Mouse (Mus musculus): ENCODE measurements around the gene Smbd1. TPM values are rescaled to one million over a fixed set of nuclear protein-coding genes. Genes with fewer than 3 reads are reported as not detected.

Smbd1 gene
- polyA plus RNA-seq, 1 experiment from 2014 or later = not detected

- H3K9me3 ChIP-seq (replicated peaks) = no peaks in the 10 kb centered on the region
- no peak overlapping the region for H3K27ac ChIP-seq (replicated peaks)
- H3K9ac ChIP-seq = no peak overlapping the region
- H3K4me2 ChIP-seq = no peak overlapping the region
- WGBS (ENCODE audit: insufficient replicate concordance) = 56% methylated on average over 3 of the region's 3 CpGs
- no peak overlapping the region for H3K4me3 ChIP-seq (replicated peaks)
- no peak for ATAC-seq (ENCODE audit: insufficient read depth)
- peaks cover 3% of the 10 kb centered on the region; the same call in 1 of the 2 replicates for H3K27me3 ChIP-seq
- peaks cover 15% of the 10 kb centered on the region for H3K4me1 ChIP-seq (replicated peaks)
- no peaks in the 10 kb centered on the region for H3K36me3 ChIP-seq (replicated peaks)
Measured at GRCm38 (mm10) chr16:32813771-32814170, 3.5 kb upstream of the Smbd1 start.

- no peak overlapping the region for H3K4me3 ChIP-seq (replicated peaks)
- peaks cover 17% of the 10 kb centered on the region for H3K4me1 ChIP-seq (replicated peaks)
- H3K27ac ChIP-seq (replicated peaks) = no peak overlapping the region
- WGBS (ENCODE audit: insufficient replicate concordance) = 34% methylated on average over 9 of the region's 9 CpGs
- H3K27me3 ChIP-seq = peaks cover 3% of the 10 kb centered on the region; the same call in 1 of the 2 replicates
- H3K36me3 ChIP-seq (replicated peaks) = no peaks in the 10 kb centered on the region
- H3K9me3 ChIP-seq (replicated peaks) = no peaks in the 10 kb centered on the region
- no peak for ATAC-seq (ENCODE audit: insufficient read depth)
- peak overlapping the region; percentile 53 for H3K4me2 ChIP-seq
- no peak overlapping the region for H3K9ac ChIP-seq
Measured at GRCm38 (mm10) chr16:32813362-32813761, 3.1 kb upstream of the Smbd1 start.

GRCm38 (mm10) chr16:32812888-32813361, 2.6 kb upstream of the Smbd1 start:
- 0% methylated on average over 9 of the region's 9 CpGs for WGBS (ENCODE audit: insufficient replicate concordance)
- no peak overlapping the region for H3K9ac ChIP-seq
- H3K27me3 ChIP-seq = peaks cover 3% of the 10 kb centered on the region; the same call in 1 of the 2 replicates
- H3K36me3 ChIP-seq (replicated peaks) = no peaks in the 10 kb centered on the region
- H3K4me3 ChIP-seq (replicated peaks) = no peak overlapping the region
- no peak overlapping the region for H3K27ac ChIP-seq (replicated peaks)
- no peak for ATAC-seq (ENCODE audit: insufficient read depth)
- H3K9me3 ChIP-seq (replicated peaks) = no peaks in the 10 kb centered on the region
- peak overlapping the region; percentile 53 for H3K4me2 ChIP-seq
- H3K4me1 ChIP-seq (replicated peaks) = peaks cover 21% of the 10 kb centered on the region

- no peak overlapping the region for H3K4me3 ChIP-seq (replicated peaks)
- no peak overlapping the region for H3K27ac ChIP-seq (replicated peaks)
- H3K4me2 ChIP-seq = no peak overlapping the region
- peak; percentile 61; the same call in 1 of the 2 replicates for ATAC-seq (ENCODE audit: insufficient read depth)
- H3K27me3 ChIP-seq = no peaks in the 10 kb centered on the region
- H3K36me3 ChIP-seq (replicated peaks) = no peaks in the 10 kb centered on the region
- H3K9me3 ChIP-seq (replicated peaks) = no peaks in the 10 kb centered on the region
- 30% methylated on average over 8 of the region's 8 CpGs for WGBS (ENCODE audit: insufficient replicate concordance)
- H3K4me1 ChIP-seq (replicated peaks) = peaks cover 19% of the 10 kb centered on the region
- no peak overlapping the region for H3K9ac ChIP-seq
Measured at GRCm38 (mm10) chr16:32807408-32808185, 2.7 kb downstream of the Smbd1 start.

GRCm38 (mm10) chr16:32805151-32805550, 5.1 kb downstream of the Smbd1 start:
- ATAC-seq (ENCODE audit: insufficient read depth) = no peak
- Histone ChIP-seq H3K9me3 (replicated peaks) (no peaks in the 10 kb centered on the region), H3K27ac (replicated peaks) (no peak overlapping the region), H3K9ac (no peak overlapping the region), H3K36me3 (replicated peaks) (no peaks in the 10 kb centered on the region), H3K27me3 (no peaks in the 10 kb centered on the region), H3K4me3 (replicated peaks) (no peak overlapping the region), H3K4me1 (replicated peaks) (peaks cover 19% of the 10 kb centered on the region), H3K4me2 (no peak overlapping the region)
- 53% methylated on average over 7 of the region's 7 CpGs for WGBS (ENCODE audit: insufficient replicate concordance)

GRCm38 (mm10) chr16:32803901-32804300, 6.4 kb downstream of the Smbd1 start:
- H3K9me3 ChIP-seq (replicated peaks) = no peaks in the 10 kb centered on the region; the same call in 1 of the 2 replicates
- H3K36me3 ChIP-seq (replicated peaks) = no peaks in the 10 kb centered on the region
- ATAC-seq (ENCODE audit: insufficient read depth) = no peak
- H3K27me3 ChIP-seq = no peaks in the 10 kb centered on the region
- WGBS (ENCODE audit: insufficient replicate concordance) = 24% methylated on average over 5 of the region's 5 CpGs
- H3K4me1 ChIP-seq (replicated peaks) = peaks cover 19% of the 10 kb centered on the region
- no peak overlapping the region for H3K9ac ChIP-seq
- H3K27ac ChIP-seq (replicated peaks) = no peak overlapping the region
- H3K4me2 ChIP-seq = no peak overlapping the region
- no peak overlapping the region for H3K4me3 ChIP-seq (replicated peaks)

- Histone ChIP-seq H3K36me3 (replicated peaks) (no peaks in the 10 kb centered on the region), H3K4me2 (no peak overlapping the region), H3K9ac (no peak overlapping the region), H3K4me3 (replicated peaks) (no peak overlapping the region), H3K9me3 (replicated peaks) (no peaks in the 10 kb centered on the region; the same call in 1 of the 2 replicates), H3K4me1 (replicated peaks) (peaks cover 17% of the 10 kb centered on the region), H3K27me3 (no peaks in the 10 kb centered on the region), H3K27ac (replicated peaks) (no peak overlapping the region)
- WGBS (ENCODE audit: insufficient replicate concordance) = 39% methylated on average over 6 of the region's 6 CpGs
- ATAC-seq (ENCODE audit: insufficient read depth) = no peak
Measured at GRCm38 (mm10) chr16:32803252-32803853, 6.9 kb downstream of the Smbd1 start.

- peaks cover 21% of the 10 kb centered on the region for H3K27me3 ChIP-seq
- H3K4me3 ChIP-seq (replicated peaks) = no peak within 1 kb of the TSS
- no peaks in the 10 kb centered on the region; the same call in 1 of the 2 replicates for H3K9me3 ChIP-seq (replicated peaks)
- H3K4me1 ChIP-seq (replicated peaks) = no peaks in the 10 kb centered on the region
- no peak within 1 kb of the TSS for H3K9ac ChIP-seq
- WGBS (ENCODE audit: insufficient replicate concordance) = 44% methylated on average over 3 of the region's 3 CpGs
- no peak within 1 kb of the TSS for H3K27ac ChIP-seq (replicated peaks)
- no peaks in the 10 kb centered on the region for H3K36me3 ChIP-seq (replicated peaks)
- no peak for ATAC-seq (ENCODE audit: insufficient read depth)
- no peak within 1 kb of the TSS for H3K4me2 ChIP-seq
Measured at GRCm38 (mm10) chr16:32797426-32797689, 12.9 kb downstream of the Smbd1 start, which contains the start of gene Muc20. Gene Muc20 (minus strand): TSS chr16:32797435.

GRCm38 (mm10) chr16:32796676-32797425, 13.4 kb downstream of the Smbd1 start:
- Histone ChIP-seq H3K27ac (replicated peaks) (no peak overlapping the region), H3K9me3 (replicated peaks) (no peaks in the 10 kb centered on the region; the same call in 1 of the 2 replicates), H3K27me3 (peaks cover 22% of the 10 kb centered on the region), H3K4me3 (replicated peaks) (no peak overlapping the region), H3K36me3 (replicated peaks) (no peaks in the 10 kb centered on the region), H3K4me1 (replicated peaks) (no peaks in the 10 kb centered on the region), H3K4me2 (no peak overlapping the region), H3K9ac (no peak overlapping the region)
- ATAC-seq (ENCODE audit: insufficient read depth) = no peak
- 63% methylated on average over 14 of the region's 14 CpGs for WGBS (ENCODE audit: insufficient replicate concordance)

- no peak overlapping the region for H3K4me3 ChIP-seq (replicated peaks)
- 65% methylated on average over 1 of the region's 1 CpGs for WGBS (ENCODE audit: insufficient replicate concordance)
- no peaks in the 10 kb centered on the region for H3K4me1 ChIP-seq (replicated peaks)
- no peak overlapping the region for H3K9ac ChIP-seq
- H3K36me3 ChIP-seq (replicated peaks) = no peaks in the 10 kb centered on the region
- no peaks in the 10 kb centered on the region; the same call in 1 of the 2 replicates for H3K9me3 ChIP-seq (replicated peaks)
- ATAC-seq (ENCODE audit: insufficient read depth) = no peak
- no peak overlapping the region for H3K4me2 ChIP-seq
- H3K27ac ChIP-seq (replicated peaks) = no peak overlapping the region
- H3K27me3 ChIP-seq = peaks cover 30% of the 10 kb centered on the region
Measured at GRCm38 (mm10) chr16:32795177-32795576, 15.1 kb downstream of the Smbd1 start.

- no peak overlapping the region for H3K4me3 ChIP-seq (replicated peaks)
- no peak for ATAC-seq (ENCODE audit: insufficient read depth)
- 64% methylated on average over 5 of the region's 5 CpGs for WGBS (ENCODE audit: insufficient replicate concordance)
Measured at GRCm38 (mm10) chr16:32790056-32790455, 20.2 kb downstream of the Smbd1 start.

More at GRCm38 (mm10) chr16:32790056-32790455, 20.2 kb downstream of the Smbd1 start:
- peaks cover 14% of the 10 kb centered on the region; the same call in 1 of the 2 replicates for H3K27me3 ChIP-seq
- H3K9ac ChIP-seq = no peak overlapping the region
- H3K9me3 ChIP-seq (replicated peaks) = no peaks in the 10 kb centered on the region
- H3K4me2 ChIP-seq = no peak overlapping the region
- H3K27ac ChIP-seq (replicated peaks) = no peak overlapping the region
- H3K36me3 ChIP-seq (replicated peaks) = no peaks in the 10 kb centered on the region
- H3K4me1 ChIP-seq (replicated peaks) = no peaks in the 10 kb centered on the region
